Mouse (Mus musculus) ES-E14 (cell line): ENCODE measurements around the gene 4930442H23Rik. TPM values are rescaled to one million over a fixed set of nuclear protein-coding genes. Genes with fewer than 3 reads are reported as not detected.
A peak's percentile ranks its signal among the peaks of the same experiment; 100 is the strongest.
"Not testable (repeated sequence)": the region's sequence is repeated elsewhere in the genome, so short reads cannot be mapped to it uniquely, and the experiment has no call there.

Experiments used
- DNase-seq: peaks from one replicate; pipeline ENCODE4 v3.0.0-alpha.2; 2013; ENCODE audit warnings: low read depth, low spot score
- H3K27ac ChIP-seq: 2 replicates; pipeline ENCODE4 v1.5.1; 2012; ENCODE audit warnings: low read depth, mild to moderate bottlenecking, low read length, moderate library complexity, mixed read lengths; ENCODE audit not compliant: poor library complexity, insufficient read depth, severe bottlenecking
- H3K36me3 ChIP-seq: 2 replicates; pipeline ENCODE4 v1.6.1; 2012; ENCODE audit warnings: mild to moderate bottlenecking, low read length, moderate library complexity, mixed read lengths; ENCODE audit not compliant: control insufficient read depth, poor library complexity, insufficient read depth, severe bottlenecking
- H3K4me1 ChIP-seq, 2 experiments: fragments of 150-350 bp in 1 of 2; sonication (generic) in 1 of 2; 2 replicates each; pipeline ENCODE4 v1.6.1; 2012; ENCODE audit warnings: low read length in 2 of 2, mild to moderate bottlenecking in 1 of 2, mixed read lengths in 1 of 2; ENCODE audit not compliant: control insufficient read depth in 2 of 2, insufficient read depth in 2 of 2, poor library complexity in 1 of 2
- H3K4me3 ChIP-seq, 2 experiments: fragments of 150-350 bp in 1 of 2; sonication (generic) in 1 of 2; 2 replicates each; pipeline ENCODE4 v1.5.1; 2012; ENCODE audit warnings: low read length in 2 of 2, low read depth in 1 of 2, mild to moderate bottlenecking in 1 of 2, mixed read lengths in 1 of 2; ENCODE audit not compliant: insufficient read depth in 1 of 2, poor library complexity in 1 of 2, severe bottlenecking in 1 of 2
- H3K9ac ChIP-seq: 2 replicates; pipeline ENCODE4 v1.6.1; 2012; ENCODE audit warnings: low read depth, mild to moderate bottlenecking, low read length, mixed read lengths; ENCODE audit not compliant: poor library complexity, insufficient read depth, severe bottlenecking
- H3K9me3 ChIP-seq: fragments of 150-350 bp; sonication (generic); 2 replicates; pipeline ENCODE4 v1.6.1; 2012; ENCODE audit warnings: low read depth, mild to moderate bottlenecking, low read length; ENCODE audit not compliant: control insufficient read depth, insufficient read depth
- CHD2 ChIP-seq: IDR thresholded peaks from 2 replicates; pipeline ENCODE4 v1.6.1; 2014; ENCODE audit warnings: mild to moderate bottlenecking, low read depth, low read length, inconsistent platforms
- HCFC1 ChIP-seq: IDR thresholded peaks from 2 replicates; pipeline ENCODE4 v1.6.1; 2012; ENCODE audit warnings: low read length, inconsistent platforms, borderline replicate concordance; ENCODE audit not compliant: insufficient read depth
- MAFK ChIP-seq: IDR thresholded peaks from 2 replicates; pipeline ENCODE4 v1.6.1; 2014; ENCODE audit warnings: mild to moderate bottlenecking, low read depth, low read length, inconsistent platforms; ENCODE audit not compliant: insufficient read depth
- ZC3H11A ChIP-seq: IDR thresholded peaks from 2 replicates; pipeline ENCODE4 v1.6.1; 2012; ENCODE audit warnings: low read depth, mild to moderate bottlenecking, inconsistent platforms, low read length, borderline replicate concordance
- ZNF384 ChIP-seq: IDR thresholded peaks from 2 replicates; pipeline ENCODE4 v1.6.1; 2012; ENCODE audit warnings: low read depth, low read length, inconsistent platforms
- in situ Hi-C, 2 experiments: fragments of 600-800 bp; cut with MboI; formaldehyde crosslinking; loops; one replicate each; pipeline ENCODE4 v1.15.1; 2025; ENCODE audit warnings: low sequenced_read_pairs in 2 of 2, inconsistent platforms in 1 of 2; ENCODE audit not compliant: unreplicated experiment in 2 of 2
- total RNA-seq: library from RNA; depleted of rRNA; stranded (reverse); fragments of 300-350 nt; gene quantifications from 2 replicates; pipeline ENCODE4 v1.2.3, GENCODE M21; 2012

Gene 4930442H23Rik
- total RNA-seq, 1 experiment, result 0.54 TPM

- H3K4me1 ChIP-seq, result peaks cover 3 to 22% of the 10 kb centered on the region in 2 experiments; a peak in 3 of 4 replicates
- H3K27ac ChIP-seq, result no peak within 1 kb of the TSS
Measured at GRCm38 (mm10) chr10:81230438-81231332, 47.0 kb upstream of the 4930442H23Rik start, which contains the start of gene Atcay. Gene Atcay (minus strand): TSS chr10:81230833.

GRCm38 (mm10) chr10:81229735-81230437 lies 46.2 kb upstream of the 4930442H23Rik start:
- DNase-seq, result no peak
- TF ChIP-seq MAFK, result no peak
- no peak for TF ChIP-seq CHD2
- TF ChIP-seq HCFC1, result no peak
- no peak for TF ChIP-seq ZNF384
- TF ChIP-seq ZC3H11A, result no peak
- Histone ChIP-seq H3K27ac (no peak overlapping the region), H3K36me3 (no peaks in the 10 kb centered on the region), H3K4me1 (peaks cover 3 to 22% of the 10 kb centered on the region in 2 experiments; a peak in 3 of 4 replicates), H3K9me3 (no peaks in the 10 kb centered on the region), H3K9ac (no peak overlapping the region), H3K4me3 (peak overlapping the region; percentile 14 to 45; a peak in 3 of 4 replicates)
- in situ Hi-C loops, result no loop called here

More at GRCm38 (mm10) chr10:81230438-81231332, 47.0 kb upstream of the 4930442H23Rik start, which contains the start of gene Atcay:
- no peak for TF ChIP-seq CHD2
- TF ChIP-seq MAFK, result no peak
- TF ChIP-seq ZNF384, result peak; percentile 84
- no peaks in the 10 kb centered on the region for H3K9me3 ChIP-seq
- H3K9ac ChIP-seq, result peak within 1 kb of the TSS; percentile 37; the same call in 1 of the 2 replicates
- in situ Hi-C loops, result no loop called here
- H3K36me3 ChIP-seq, result no peaks in the 10 kb centered on the region
- H3K4me3 ChIP-seq, result peak within 1 kb of the TSS; percentile 14 to 45; a peak in 3 of 4 replicates
- DNase-seq, result no peak

- H3K4me3 ChIP-seq, DNase-seq, H3K9ac ChIP-seq, in situ Hi-C loops, H3K36me3 ChIP-seq, H3K27ac ChIP-seq, H3K9me3 ChIP-seq, H3K4me1 ChIP-seq: not testable (repeated sequence)
Measured at GRCm38 (mm10) chr10:81223731-81224130, 40.1 kb upstream of the 4930442H23Rik start.

DNA sequence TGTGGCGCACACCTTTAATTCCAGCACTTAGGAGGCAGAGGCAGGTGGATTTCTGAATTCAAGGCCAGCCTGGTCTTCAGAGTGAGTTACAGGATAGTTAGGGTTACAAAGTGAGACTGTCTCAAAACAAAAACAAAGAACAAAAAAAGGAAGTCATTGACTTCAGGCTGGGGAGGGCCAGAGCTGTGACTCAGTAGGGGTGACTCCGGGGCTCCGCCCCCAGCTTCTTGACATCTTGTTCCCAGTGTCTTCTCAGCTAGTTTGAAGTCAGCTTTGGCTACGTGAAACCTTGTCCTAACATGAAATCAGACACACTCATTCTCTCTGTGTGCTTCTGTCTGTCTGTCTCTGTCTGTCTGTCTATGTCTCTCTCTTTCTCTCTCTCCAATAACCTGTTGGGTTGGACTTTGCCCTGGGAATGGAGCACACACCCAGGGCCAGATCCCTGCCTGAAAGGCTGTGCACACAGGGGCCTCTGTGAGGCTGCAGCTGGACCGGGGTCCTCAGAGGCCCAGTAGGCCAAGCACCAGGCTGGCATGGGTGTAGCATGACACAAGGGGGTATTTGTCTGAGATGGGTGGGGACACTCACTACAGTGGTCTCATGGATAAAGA lies 37.9 kb upstream of the 4930442H23Rik start:
- TF ChIP-seq ZC3H11A (no peak), CHD2 (no peak), HCFC1 (no peak), ZNF384 (no peak), MAFK (no peak)

More for the DNA sequence above, 37.9 kb upstream of the 4930442H23Rik start:
- Histone ChIP-seq H3K9ac (no peak overlapping the region), H3K4me3 (no peak overlapping the region), H3K4me1 (peaks cover 0 to 6% of the 10 kb centered on the region in 2 experiments; a peak in 1 of 4 replicates), H3K36me3 (no peaks in the 10 kb centered on the region), H3K27ac (no peak overlapping the region), H3K9me3 (no peaks in the 10 kb centered on the region)
- in situ Hi-C loops, result no loop called here
- DNase-seq, result no peak
